Mouse (Mus musculus) small intestine, adult 2 months (tissue): ENCODE measurements at regions not wholly inside any gene's neighbourhood (a gene's known extent, or its start where the extent isn't known, plus 50 kb on each side); places are given as distances from the start of the nearest gene placed in this dataset.

Source experiments
- CTCF ChIP-seq: fragments of 200-500 bp; IDR thresholded peaks from 2 replicates; pipeline ENCODE4 v1.5.1; 2012; ENCODE audit warnings: low read depth, mild to moderate bottlenecking, control low read depth, inconsistent platforms, low read length, moderate library complexity, mixed read lengths; ENCODE audit not compliant: insufficient replicate concordance, insufficient read length; ENCODE audit errors: extremely low read depth
- POLR2A ChIP-seq: fragments of 200-500 bp; IDR thresholded peaks from 2 replicates; pipeline ENCODE4 v1.6.1; 2012; ENCODE audit warnings: low read depth, mild to moderate bottlenecking, control low read depth, inconsistent platforms, low read length, moderate library complexity

- TF ChIP-seq CTCF (no peak), POLR2A (no peak)
These were observed 782.5 kb downstream of the Diaph3 start for GRCm38 (mm10) chr14:86358584-86358983.
